ENCODE assay signal across 34 mouse cellular contexts in the genomic region with DNA sequence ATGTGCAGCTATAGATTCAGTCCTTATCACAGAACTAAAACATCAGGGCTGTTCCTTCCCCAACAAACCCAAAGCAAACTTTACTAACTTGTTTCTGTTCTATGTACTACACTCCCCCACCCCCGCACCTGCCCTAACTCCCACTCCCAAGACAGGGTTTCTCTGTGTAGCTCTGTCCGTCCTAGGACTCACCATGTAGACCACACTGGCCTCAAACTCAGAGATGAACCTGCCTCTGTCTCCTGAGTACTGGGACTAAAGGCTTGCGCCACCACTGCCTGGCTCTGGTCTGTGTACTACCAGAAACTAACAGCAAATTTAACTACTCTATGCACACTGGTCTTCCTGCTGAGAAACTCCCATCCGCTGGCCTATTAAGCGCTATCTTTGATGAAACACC.
"Had no signal": no experiment of that assay in that cellular context is flagged by ENCODE, and none has a peak within 500 bp of the region (broad histone marks: within the 10 kb centered on the region; RNA-seq: fewer than 3 reads in every experiment).

No protein-coding gene starts in this region.

- H3K4me2 ChIP-seq: heart, embryonic 11.5 days; heart, embryonic 12.5 days; heart, embryonic 13.5 days; heart, embryonic 15.5 days; hindbrain, embryonic 12.5 days; hindbrain, embryonic 13.5 days; hindbrain, embryonic 14.5 days; hindbrain, embryonic 15.5 days; intestine, embryonic 15.5 days; kidney, embryonic 15.5 days had no signal

- DNase-seq: heart, postnatal 14 days; heart, postnatal 36 days; heart, postnatal 4 days; kidney, adult 11 months; kidney, adult 18-20 months; kidney, adult 2 months; kidney, adult 8-10 months; kidney, adult 9 months; kidney, postnatal 10 days; kidney, postnatal 14 days; kidney, postnatal 25 days; kidney, postnatal 36 days; kidney, postnatal 4 days; layer of hippocampus, adult 9-11 months; layer of hippocampus, postnatal 36 days had no signal

- H3K27me3 ChIP-seq: heart, embryonic 12.5 days; heart, embryonic 13.5 days; heart, embryonic 15.5 days; hindbrain, embryonic 12.5 days; hindbrain, embryonic 13.5 days; hindbrain, embryonic 15.5 days; intestine, embryonic 15.5 days; kidney, embryonic 15.5 days had no signal

- H3K27ac ChIP-seq: heart, embryonic 13.5 days; heart, embryonic 15.5 days; hindbrain, embryonic 10.5 days; hindbrain, embryonic 12.5 days; hindbrain, embryonic 13.5 days; hindbrain, embryonic 14.5 days; hindbrain, embryonic 15.5 days; hindbrain, postnatal 0 days; intestine, embryonic 15.5 days; kidney, embryonic 15.5 days; kidney, postnatal 0 days; layer of hippocampus, adult 2 months; left cerebral cortex, adult 2 months had no signal

- H3K4me1 ChIP-seq: heart, embryonic 12.5 days; heart, embryonic 13.5 days; heart, embryonic 15.5 days; hindbrain, embryonic 12.5 days; hindbrain, embryonic 13.5 days; hindbrain, embryonic 15.5 days; intestine, embryonic 15.5 days had no signal

- ATAC-seq: hindbrain, embryonic 16.5 days; hindbrain, postnatal 0 days; inflammation-experienced regulatory T-cells, adult 6 months; intestine, embryonic 15.5 days; intestine, embryonic 16.5 days; intestine, postnatal 0 days had no signal

- H3K9me3 ChIP-seq: heart, embryonic 12.5 days; heart, embryonic 13.5 days; heart, embryonic 15.5 days; hindbrain, embryonic 10.5 days; hindbrain, embryonic 12.5 days; hindbrain, embryonic 13.5 days; hindbrain, embryonic 15.5 days; intestine, embryonic 15.5 days; kidney, embryonic 15.5 days had no signal

- H3K4me3 ChIP-seq: heart, embryonic 12.5 days; heart, embryonic 13.5 days; heart, embryonic 15.5 days; hindbrain, embryonic 10.5 days; hindbrain, embryonic 12.5 days; hindbrain, embryonic 13.5 days; hindbrain, embryonic 15.5 days; intestine, embryonic 15.5 days; kidney, embryonic 15.5 days; layer of hippocampus, adult 2 months; left cerebral cortex, adult 2 months had no signal

- H3K9ac ChIP-seq: heart, embryonic 12.5 days; heart, embryonic 13.5 days; heart, embryonic 15.5 days; hindbrain, embryonic 12.5 days; hindbrain, embryonic 13.5 days; hindbrain, embryonic 14.5 days; hindbrain, embryonic 15.5 days; intestine, embryonic 15.5 days; kidney, embryonic 15.5 days had no signal

- H3K36me3 ChIP-seq: hindbrain, embryonic 12.5 days had no signal
